Mouse (Mus musculus): Measurements from ENCODE around the gene Lpcat3. TPM values are rescaled to one million over a fixed set of nuclear protein-coding genes. Genes with fewer than 3 reads are reported as not detected.

Gene Lpcat3
- polyA plus RNA-seq, 1 experiment from 2014 or later: 134 TPM

DNA sequence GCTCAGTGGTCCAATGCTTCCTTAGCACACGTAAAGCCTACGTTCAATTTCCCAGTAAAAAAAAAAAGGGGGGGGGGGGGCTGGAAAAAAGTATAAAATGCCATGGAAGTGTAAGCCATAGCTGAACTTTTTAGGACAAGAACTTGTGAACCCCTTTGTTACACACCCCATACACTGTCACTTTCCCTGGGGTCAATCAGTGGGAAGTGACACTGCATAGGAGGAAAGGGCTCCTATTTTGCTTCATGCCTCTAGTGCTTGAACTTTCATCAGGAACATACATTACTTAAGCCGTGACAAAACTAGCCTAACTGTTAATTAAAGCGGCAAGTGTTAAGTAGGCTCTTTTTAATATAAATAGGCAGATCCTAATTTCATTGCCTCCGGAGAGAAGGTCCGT, 832 bp upstream of the Lpcat3 start:
- Histone ChIP-seq H3K9ac (peak overlapping the region; percentile 60), H3K27me3 (replicated peaks) (no peaks in the 10 kb centered on the region), H3K4me3 (replicated peaks) (peak overlapping the region; percentile 74), H3K36me3 (no peaks in the 10 kb centered on the region), H3K4me2 (replicated peaks) (peak overlapping the region; percentile 73), H3K4me1 (replicated peaks) (peaks cover 3% of the 10 kb centered on the region; the same call in 1 of the 2 replicates), H3K27ac (peak overlapping the region; percentile 75), H3K9me3 (no peaks in the 10 kb centered on the region)
- WGBS: 31% methylated on average over 6 of the region's 6 CpGs
- no peak for ATAC-seq

DNA sequence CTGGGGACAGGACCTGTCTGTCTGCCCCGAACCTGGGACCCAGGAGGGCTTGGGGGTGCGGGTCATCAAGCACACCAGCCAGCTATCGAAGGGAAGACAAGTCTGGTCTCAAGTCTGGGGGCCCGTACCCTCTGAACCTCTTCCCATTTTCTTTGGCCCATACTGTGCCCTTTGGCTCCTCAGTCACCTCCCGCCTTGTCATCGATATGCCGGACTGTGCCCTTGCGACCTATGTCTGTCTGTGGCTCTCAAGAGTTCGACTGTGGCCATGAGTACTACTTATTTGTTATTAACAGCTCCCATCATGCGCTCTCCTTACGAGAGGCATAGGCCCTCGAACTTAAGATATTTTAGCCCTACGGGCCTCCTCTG, 583 bp downstream of the Lpcat3 start:
- H3K27ac ChIP-seq: peak overlapping the region; percentile 83
- ATAC-seq: no peak
- 16% methylated on average over 13 of the region's 13 CpGs for WGBS

DNA sequence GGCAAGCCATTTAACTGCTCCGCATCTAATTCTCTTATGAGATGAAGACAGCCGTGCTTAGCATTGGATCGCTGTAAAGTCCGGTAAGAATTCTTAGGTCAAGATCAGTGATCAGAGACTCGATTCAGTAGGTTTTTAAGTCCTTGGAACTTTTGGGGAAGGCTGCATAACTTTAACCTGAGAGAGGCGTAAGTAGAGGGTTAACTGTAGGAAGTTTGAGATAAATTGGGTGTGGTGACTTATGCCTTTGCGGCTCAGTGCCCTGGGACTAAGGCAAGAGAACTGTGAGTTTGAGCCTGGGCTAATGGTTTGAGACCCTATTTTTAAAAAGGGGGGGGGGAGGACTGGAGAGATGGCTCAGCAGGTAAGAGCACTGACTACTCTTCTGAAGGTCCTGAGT, 1.4 kb downstream of the Lpcat3 start:
- no peaks in the 10 kb centered on the region for H3K9me3 ChIP-seq
- H3K9ac ChIP-seq: no peak overlapping the region
- no peaks in the 10 kb centered on the region for H3K36me3 ChIP-seq
- H3K4me3 ChIP-seq (replicated peaks): peak overlapping the region; percentile 74
- ATAC-seq: no peak
- peaks cover 3% of the 10 kb centered on the region; the same call in 1 of the 2 replicates for H3K4me1 ChIP-seq (replicated peaks)
- H3K27ac ChIP-seq: no peak overlapping the region
- 73% methylated on average over 7 of the region's 7 CpGs for WGBS
- peak overlapping the region; percentile 73 for H3K4me2 ChIP-seq (replicated peaks)
- H3K27me3 ChIP-seq (replicated peaks): no peaks in the 10 kb centered on the region

More for the DNA sequence above, 583 bp downstream of the Lpcat3 start:
- no peaks in the 10 kb centered on the region for H3K36me3 ChIP-seq
- peak overlapping the region; percentile 74 for H3K4me3 ChIP-seq (replicated peaks)
- H3K4me2 ChIP-seq (replicated peaks): peak overlapping the region; percentile 73
- no peaks in the 10 kb centered on the region for H3K27me3 ChIP-seq (replicated peaks)
- peaks cover 3% of the 10 kb centered on the region; the same call in 1 of the 2 replicates for H3K4me1 ChIP-seq (replicated peaks)
- H3K9ac ChIP-seq: peak overlapping the region; percentile 75
- no peaks in the 10 kb centered on the region for H3K9me3 ChIP-seq

DNA sequence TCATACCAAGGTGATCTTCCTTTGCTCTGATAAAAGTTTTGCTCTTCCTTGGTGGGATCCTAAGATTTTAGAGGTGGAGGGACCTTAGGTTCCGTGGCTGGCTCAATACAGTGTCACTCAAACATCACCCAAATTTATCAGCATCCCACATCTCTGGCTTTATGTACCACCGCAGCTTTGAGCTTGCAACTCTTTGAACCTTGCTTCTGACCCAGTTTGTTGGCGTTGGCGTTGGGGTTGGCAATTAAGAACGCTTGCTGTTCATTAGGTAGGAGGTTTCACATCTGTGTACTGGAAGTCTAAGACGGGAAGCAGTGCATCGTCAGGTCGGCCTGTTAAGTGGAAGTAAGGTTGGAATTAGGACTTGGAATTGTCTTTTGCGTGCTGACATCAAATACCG, 2.2 kb downstream of the Lpcat3 start:
- H3K27ac ChIP-seq: no peak overlapping the region
- no peaks in the 10 kb centered on the region for H3K36me3 ChIP-seq
- ATAC-seq: no peak
- H3K27me3 ChIP-seq (replicated peaks): no peaks in the 10 kb centered on the region
- H3K9ac ChIP-seq: no peak overlapping the region
- no peaks in the 10 kb centered on the region for H3K9me3 ChIP-seq
- peaks cover 3% of the 10 kb centered on the region; the same call in 1 of the 2 replicates for H3K4me1 ChIP-seq (replicated peaks)
- 93% methylated on average over 10 of the region's 10 CpGs for WGBS
- H3K4me3 ChIP-seq (replicated peaks): no peak overlapping the region
- H3K4me2 ChIP-seq (replicated peaks): no peak overlapping the region

DNA sequence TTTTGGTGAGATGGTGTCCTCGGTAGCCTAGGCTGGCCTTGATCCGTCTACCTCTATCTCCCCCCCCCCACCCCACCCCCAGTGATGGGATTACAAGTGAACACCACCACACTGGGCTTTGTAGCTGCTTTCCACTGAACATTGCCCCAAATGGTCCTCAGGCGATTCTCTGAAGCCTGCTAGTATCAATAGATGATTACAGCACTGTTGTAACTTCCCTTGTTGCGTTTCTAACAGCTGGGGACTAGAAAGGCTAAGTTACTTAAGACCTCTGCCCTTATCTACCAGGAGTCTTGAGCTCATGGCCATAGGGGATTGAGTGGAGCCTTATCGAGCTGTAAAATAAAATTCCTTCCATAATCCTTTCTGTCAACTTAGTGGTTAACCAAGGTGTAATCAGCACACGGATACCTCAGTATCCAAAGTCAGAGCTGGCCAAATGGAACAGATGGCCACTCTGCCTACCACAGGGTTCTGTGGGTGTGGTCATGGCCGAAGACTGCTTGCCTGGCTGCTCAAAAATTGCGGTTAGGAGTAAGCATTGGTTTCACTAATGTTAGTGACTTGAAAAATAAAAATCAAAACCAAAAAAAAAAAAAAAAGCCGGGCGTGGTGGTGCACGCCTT, 6.5 kb downstream of the Lpcat3 start:
- Histone ChIP-seq H3K9ac (no peak overlapping the region), H3K9me3 (no peaks in the 10 kb centered on the region), H3K27me3 (replicated peaks) (no peaks in the 10 kb centered on the region), H3K4me1 (replicated peaks) (no peaks in the 10 kb centered on the region; the same call in 1 of the 2 replicates), H3K4me2 (replicated peaks) (no peak overlapping the region), H3K4me3 (replicated peaks) (no peak overlapping the region), H3K36me3 (0 out of 2 replicates have a peak, but pooled peaks cover 2% of the 10 kb centered on the region), H3K27ac (no peak overlapping the region)
- no peak for ATAC-seq
- WGBS: 79% methylated on average over 11 of the region's 11 CpGs

DNA sequence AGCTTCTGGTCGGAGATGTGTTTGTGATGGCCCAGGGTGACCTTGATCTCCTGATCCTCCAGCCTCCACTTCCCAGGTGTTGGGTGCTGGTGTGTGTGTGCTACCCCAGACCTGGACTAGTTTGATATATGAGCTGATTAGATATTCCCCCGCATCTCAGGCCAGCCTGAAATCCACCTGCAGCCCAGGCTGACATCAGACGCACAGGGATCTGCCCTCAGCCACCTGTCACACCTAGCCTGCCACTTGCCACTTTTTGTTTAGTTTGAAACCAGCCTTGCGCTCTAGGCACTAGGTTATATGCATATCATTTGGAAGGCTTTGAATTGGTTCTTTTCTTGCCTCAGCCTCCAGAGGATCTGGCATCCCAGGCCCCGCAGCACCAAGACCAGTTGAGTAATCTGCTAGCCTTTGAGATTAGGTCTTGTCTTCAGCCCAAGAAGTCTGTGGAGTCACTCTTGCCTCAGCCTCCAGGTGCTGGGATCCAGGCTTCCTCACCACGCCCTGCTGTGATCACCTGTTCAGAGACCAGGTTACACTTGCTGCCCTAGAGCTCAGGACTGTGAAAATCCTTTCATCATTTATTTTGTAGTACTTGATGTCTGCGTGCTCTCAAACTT, 7.6 kb downstream of the Lpcat3 start:
- 92% methylated on average over 7 of the region's 7 CpGs for WGBS
- Histone ChIP-seq H3K9ac (no peak overlapping the region), H3K4me1 (replicated peaks) (no peaks in the 10 kb centered on the region)

DNA sequence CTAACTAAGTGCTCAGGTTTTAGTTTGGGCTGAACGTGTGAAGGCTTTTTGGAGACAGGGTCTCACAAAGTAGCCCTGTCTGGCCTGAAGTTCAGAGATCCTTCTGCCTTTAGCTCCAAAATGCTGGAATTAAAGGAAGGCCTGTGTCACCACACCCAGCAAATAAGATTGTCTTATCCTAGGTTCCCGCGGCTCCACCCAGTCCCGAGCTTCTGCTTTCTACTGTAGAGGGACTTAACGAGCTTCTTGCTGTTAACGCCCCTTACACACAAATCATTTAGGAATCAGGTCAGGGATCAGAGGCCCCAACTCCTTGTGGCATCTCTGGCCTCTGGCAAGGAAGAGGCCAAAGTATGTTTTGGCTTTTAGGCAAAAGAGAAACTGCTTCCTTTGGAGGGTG, 9.3 kb downstream of the Lpcat3 start:
- no peak for ATAC-seq
- 0 out of 2 replicates have a peak overlapping the region, but pooled peaks have one; percentile 32 for H3K27ac ChIP-seq
- 63% methylated on average over 6 of the region's 6 CpGs for WGBS
- no peak overlapping the region for H3K4me2 ChIP-seq (replicated peaks)
- no peaks in the 10 kb centered on the region for H3K27me3 ChIP-seq (replicated peaks)
- no peak overlapping the region for H3K9ac ChIP-seq
- H3K9me3 ChIP-seq: no peaks in the 10 kb centered on the region
- H3K4me3 ChIP-seq (replicated peaks): no peak overlapping the region
- H3K36me3 ChIP-seq: 0 out of 2 replicates have a peak, but pooled peaks cover 3% of the 10 kb centered on the region
- H3K4me1 ChIP-seq (replicated peaks): no peaks in the 10 kb centered on the region

More for the DNA sequence above, 7.6 kb downstream of the Lpcat3 start:
- H3K36me3 ChIP-seq: 0 out of 2 replicates have a peak, but pooled peaks cover 3% of the 10 kb centered on the region
- no peak overlapping the region for H3K27ac ChIP-seq
- H3K4me2 ChIP-seq (replicated peaks): no peak overlapping the region
- no peak for ATAC-seq
- H3K9me3 ChIP-seq: no peaks in the 10 kb centered on the region
- H3K27me3 ChIP-seq (replicated peaks): no peaks in the 10 kb centered on the region
- no peak overlapping the region for H3K4me3 ChIP-seq (replicated peaks)

DNA sequence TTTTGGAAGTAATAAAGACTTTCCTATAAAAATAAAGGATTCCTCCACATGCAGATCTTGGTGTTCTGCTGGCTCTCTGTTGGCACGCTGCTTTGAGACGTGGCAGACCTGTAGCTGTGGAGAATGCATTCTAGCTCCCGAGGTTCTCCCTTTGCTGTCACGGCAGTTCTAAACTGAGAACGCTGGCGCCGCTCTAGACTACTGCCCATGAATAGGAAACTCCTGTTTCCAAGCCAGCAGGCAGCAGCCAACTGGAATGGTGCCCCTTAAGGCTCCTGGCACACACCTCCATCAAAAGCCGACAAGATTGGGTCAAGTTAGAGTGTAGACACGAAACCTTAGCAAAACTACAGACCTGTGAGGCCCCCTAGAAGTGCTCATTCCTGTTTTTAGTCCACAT, 10.8 kb downstream of the Lpcat3 start:
- H3K4me1 ChIP-seq (replicated peaks): no peaks in the 10 kb centered on the region
- WGBS: 92% methylated on average over 9 of the region's 9 CpGs
- 0 out of 2 replicates have a peak, but pooled peaks cover 3% of the 10 kb centered on the region for H3K36me3 ChIP-seq

DNA sequence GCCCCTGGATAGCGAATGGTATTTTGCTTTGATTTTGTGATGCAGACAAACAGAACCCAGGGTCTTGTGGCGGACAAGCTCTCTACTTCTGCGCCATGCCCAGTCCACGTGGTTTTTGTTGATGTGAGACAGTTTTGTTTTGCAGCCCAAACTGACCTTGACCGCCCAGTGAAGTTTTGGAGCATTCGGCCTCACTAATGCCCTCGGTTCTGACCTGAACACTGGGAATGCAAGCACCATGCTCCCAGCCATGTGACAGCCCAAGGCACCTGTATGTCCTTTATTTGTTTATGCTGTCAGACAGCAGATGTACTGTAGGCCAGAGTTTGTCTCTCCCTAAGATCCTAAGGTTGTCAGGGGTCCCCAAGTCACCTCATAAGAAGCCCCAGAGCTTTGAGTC, 11.8 kb downstream of the Lpcat3 start:
- H3K36me3 ChIP-seq: 0 out of 2 replicates have a peak, but pooled peaks cover 3% of the 10 kb centered on the region
- no peak for ATAC-seq
- WGBS: 94% methylated on average over 7 of the region's 7 CpGs

More for the DNA sequence above, 10.8 kb downstream of the Lpcat3 start:
- no peaks in the 10 kb centered on the region for H3K27me3 ChIP-seq (replicated peaks)
- ATAC-seq: no peak
- H3K4me2 ChIP-seq (replicated peaks): no peak overlapping the region
- H3K27ac ChIP-seq: no peak overlapping the region
- H3K4me3 ChIP-seq (replicated peaks): no peak overlapping the region
- H3K9ac ChIP-seq: no peak overlapping the region
- H3K9me3 ChIP-seq: no peaks in the 10 kb centered on the region

DNA sequence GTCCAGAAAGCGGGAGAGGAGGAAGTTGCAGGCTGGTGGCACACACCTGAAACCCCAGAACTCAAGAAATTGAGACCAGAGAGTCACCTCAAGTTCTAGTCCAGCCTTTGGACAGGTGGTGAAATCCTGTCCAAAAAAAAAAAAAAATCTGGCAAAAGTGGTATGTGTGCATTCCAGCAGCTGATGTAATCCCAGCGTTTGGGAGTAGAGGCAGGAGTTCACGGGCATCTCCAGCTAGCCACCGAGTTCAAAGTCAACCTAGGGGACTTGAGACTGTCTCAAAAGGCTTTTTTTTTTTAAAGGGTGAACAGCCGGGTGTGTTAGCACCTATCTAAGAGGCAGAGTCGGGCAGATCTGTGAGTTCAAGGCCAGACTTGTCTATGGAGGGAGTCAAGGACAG, 13.3 kb downstream of the Lpcat3 start:
- Histone ChIP-seq H3K27ac (no peak overlapping the region), H3K4me2 (replicated peaks) (no peak overlapping the region)

More for the DNA sequence above, 11.8 kb downstream of the Lpcat3 start:
- H3K9ac ChIP-seq: no peak overlapping the region
- H3K27ac ChIP-seq: no peak overlapping the region
- H3K4me3 ChIP-seq (replicated peaks): no peak overlapping the region
- no peak overlapping the region for H3K4me2 ChIP-seq (replicated peaks)
- H3K4me1 ChIP-seq (replicated peaks): peaks cover 5% of the 10 kb centered on the region; the same call in 1 of the 2 replicates
- no peaks in the 10 kb centered on the region for H3K27me3 ChIP-seq (replicated peaks)
- no peaks in the 10 kb centered on the region for H3K9me3 ChIP-seq

DNA sequence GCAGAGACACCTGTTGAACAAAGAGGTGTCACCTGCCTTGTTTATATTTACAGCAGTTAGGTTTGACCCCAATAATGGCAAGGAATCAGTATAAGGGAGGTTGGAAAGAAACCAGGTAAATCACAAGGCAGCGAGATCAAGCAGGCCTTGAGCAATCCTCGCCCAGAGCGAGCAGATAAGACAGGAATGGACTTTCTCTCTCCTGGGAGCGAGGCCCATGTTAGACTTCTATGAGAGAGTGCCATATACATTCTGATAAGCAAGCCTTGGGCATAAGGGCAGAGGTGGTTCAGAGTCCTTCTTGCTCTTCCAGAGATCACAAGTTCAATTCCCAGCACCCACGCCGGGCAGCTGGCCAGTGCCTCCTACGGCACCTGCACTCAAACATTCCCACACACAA, 15.9 kb downstream of the Lpcat3 start:
- H3K9ac ChIP-seq: no peak overlapping the region
- no peak overlapping the region for H3K4me3 ChIP-seq (replicated peaks)
- H3K4me1 ChIP-seq (replicated peaks): peaks cover 14% of the 10 kb centered on the region
- H3K27me3 ChIP-seq (replicated peaks): no peaks in the 10 kb centered on the region
- WGBS: 68% methylated on average over 7 of the region's 7 CpGs
- ATAC-seq: peak; percentile 86
- no peaks in the 10 kb centered on the region for H3K9me3 ChIP-seq
- peak overlapping the region; percentile 40; the same call in 1 of the 2 replicates for H3K27ac ChIP-seq
- 0 out of 2 replicates have a peak, but pooled peaks cover 3% of the 10 kb centered on the region for H3K36me3 ChIP-seq
- no peak overlapping the region for H3K4me2 ChIP-seq (replicated peaks)

More for the DNA sequence above, 13.3 kb downstream of the Lpcat3 start:
- peaks cover 5% of the 10 kb centered on the region; the same call in 1 of the 2 replicates for H3K4me1 ChIP-seq (replicated peaks)
- H3K27me3 ChIP-seq (replicated peaks): no peaks in the 10 kb centered on the region
- 74% methylated on average over 6 of the region's 6 CpGs for WGBS
- no peak overlapping the region for H3K4me3 ChIP-seq (replicated peaks)
- 0 out of 2 replicates have a peak, but pooled peaks cover 3% of the 10 kb centered on the region for H3K36me3 ChIP-seq
- no peak overlapping the region for H3K9ac ChIP-seq
- ATAC-seq: no peak
- no peaks in the 10 kb centered on the region for H3K9me3 ChIP-seq

DNA sequence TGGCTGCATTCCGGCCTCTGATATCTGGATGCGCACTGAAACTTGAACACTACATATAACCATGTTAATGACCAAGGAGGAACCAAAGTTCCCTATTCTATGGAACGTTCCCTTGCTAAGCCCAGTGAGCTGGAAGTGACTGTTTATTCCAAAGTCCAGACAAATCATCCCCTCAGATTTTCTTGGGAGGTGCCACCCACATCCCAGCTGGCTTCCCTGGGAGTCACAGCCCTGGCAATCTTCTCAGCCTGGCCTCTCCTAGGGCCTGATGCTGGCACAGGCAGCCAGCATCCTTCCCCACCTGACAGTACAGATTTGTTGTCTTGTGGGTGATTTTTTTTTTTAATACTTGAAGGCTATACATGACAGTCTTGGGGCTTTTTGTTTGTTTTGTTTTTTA, 16.7 kb downstream of the Lpcat3 start:
- Histone ChIP-seq H3K27ac (0 out of 2 replicates have a peak overlapping the region, but pooled peaks have one; percentile 1), H3K9me3 (no peaks in the 10 kb centered on the region), H3K9ac (no peak overlapping the region), H3K4me3 (replicated peaks) (no peak overlapping the region), H3K4me2 (replicated peaks) (no peak overlapping the region), H3K27me3 (replicated peaks) (no peaks in the 10 kb centered on the region), H3K36me3 (no peaks in the 10 kb centered on the region), H3K4me1 (replicated peaks) (peaks cover 15% of the 10 kb centered on the region)
- 80% methylated on average over 3 of the region's 3 CpGs for WGBS
- no peak; the same call in 1 of the 2 replicates for ATAC-seq
